Mouse (Mus musculus) midbrain, embryonic 13.5 days (tissue): ENCODE measurements at regions not wholly inside any gene's neighbourhood (a gene's known extent, or its start where the extent isn't known, plus 50 kb on each side); places are given as distances from the start of the nearest gene placed in this dataset.
"Not testable (repeated sequence)": the region's sequence is repeated elsewhere in the genome, so short reads cannot be mapped to it uniquely, and the experiment has no call there.

Experiments used
- ATAC-seq: fragments of 200-750 bp; cut with Nextera tagmentation; 2 replicates; pipeline ENCODE4 v1.8.0; 2017; ENCODE audit warnings: mild to moderate bottlenecking, moderate TSS enrichment, moderate library complexity
- H3K27ac ChIP-seq: fragments of 300-500 bp; sonication (generic); 2 replicates; pipeline ENCODE4 v1.5.1; 2015; ENCODE audit warnings: inconsistent platforms, mild to moderate bottlenecking, moderate library complexity
- H3K27me3 ChIP-seq: fragments of 300-500 bp; sonication (generic); 2 replicates; pipeline ENCODE4 v1.6.1; 2015; ENCODE audit warnings: mild to moderate bottlenecking, inconsistent platforms
- H3K36me3 ChIP-seq: fragments of 300-500 bp; sonication (generic); 2 replicates; pipeline ENCODE4 v1.6.1; 2015; ENCODE audit warnings: mild to moderate bottlenecking, inconsistent platforms
- H3K4me1 ChIP-seq: fragments of 300-500 bp; sonication (generic); replicated peaks from 2 replicates; pipeline ENCODE4 v1.6.1; 2015; ENCODE audit warnings: inconsistent platforms
- H3K4me2 ChIP-seq: fragments of 300-500 bp; sonication (generic); replicated peaks from 2 replicates; pipeline ENCODE4 v1.6.1; 2015; ENCODE audit warnings: moderate library complexity, mild to moderate bottlenecking, inconsistent platforms
- H3K4me3 ChIP-seq: fragments of 300-500 bp; sonication (generic); replicated peaks from 2 replicates; pipeline ENCODE4 v1.5.1; 2015; ENCODE audit warnings: mild to moderate bottlenecking, inconsistent platforms
- H3K9ac ChIP-seq: fragments of 300-500 bp; sonication (generic); replicated peaks from 2 replicates; pipeline ENCODE4 v1.6.1; 2015; ENCODE audit warnings: mild to moderate bottlenecking, inconsistent platforms
- H3K9me3 ChIP-seq: fragments of 300-500 bp; sonication (generic); 2 replicates; pipeline ENCODE4 v1.6.1; 2016; ENCODE audit warnings: mild to moderate bottlenecking, inconsistent platforms
- WGBS: fragments of 180-500 bp; shearing (Covaris S2); methylation state at CpG from one replicate; pipeline ENCODE4 v1.1.7; 2015; 5-methylcytosine and 5-hydroxymethylcytosine counted together

DNA sequence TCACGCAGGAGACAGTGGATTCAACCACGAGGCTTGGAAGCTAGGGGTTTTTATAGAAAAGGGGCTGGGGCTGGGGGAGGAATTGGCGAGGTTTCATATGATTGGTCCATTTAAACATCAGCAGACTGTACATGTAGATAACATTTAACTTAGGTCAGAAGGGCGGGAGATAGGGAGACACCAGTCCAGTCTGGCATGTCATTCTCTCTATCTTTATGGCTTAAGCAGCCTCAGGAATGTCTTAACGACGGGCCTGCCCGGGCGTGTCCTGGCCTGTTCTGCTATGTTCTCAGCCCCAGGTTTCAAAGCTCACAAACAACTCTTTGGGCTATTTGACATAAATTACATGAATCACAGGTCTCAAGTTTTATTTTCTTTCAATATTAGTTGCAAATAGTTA lies 910.6 kb downstream of the Abca13 start:
- H3K27me3 ChIP-seq, H3K36me3 ChIP-seq, H3K4me3 ChIP-seq, H3K9ac ChIP-seq, H3K4me2 ChIP-seq, H3K27ac ChIP-seq, H3K4me1 ChIP-seq, H3K9me3 ChIP-seq, ATAC-seq: not testable (repeated sequence)
- 87% methylated on average over 8 of the region's 8 CpGs for WGBS

DNA sequence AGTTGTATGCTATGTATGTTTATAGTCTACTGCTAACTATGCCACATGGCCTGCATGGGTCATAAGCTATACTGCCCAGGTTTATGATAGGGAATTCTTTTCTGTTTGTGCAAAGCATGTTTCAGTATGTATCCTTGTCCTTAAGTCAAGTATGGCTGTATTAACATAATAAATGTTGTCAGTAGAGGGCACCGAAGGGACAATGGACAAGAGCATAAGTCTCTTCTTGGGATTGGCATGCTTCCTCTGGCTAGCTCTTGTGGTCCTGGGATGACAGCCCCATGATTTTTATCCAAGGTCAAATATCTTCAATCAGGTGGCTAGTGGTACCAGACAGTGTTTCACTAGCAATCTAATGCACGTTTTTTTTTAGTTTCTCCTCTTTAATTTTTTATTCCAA lies 913.3 kb downstream of the Abca13 start:
- Histone ChIP-seq H3K9ac (no peak overlapping the region), H3K4me1 (no peaks in the 10 kb centered on the region), H3K4me3 (no peak overlapping the region), H3K36me3 (no peaks in the 10 kb centered on the region), H3K27me3 (no peaks in the 10 kb centered on the region), H3K4me2 (no peak overlapping the region), H3K27ac (no peak overlapping the region), H3K9me3 (no peaks in the 10 kb centered on the region)
- ATAC-seq, result no peak
- WGBS, result 88% methylated on average over 2 of the region's 2 CpGs

DNA sequence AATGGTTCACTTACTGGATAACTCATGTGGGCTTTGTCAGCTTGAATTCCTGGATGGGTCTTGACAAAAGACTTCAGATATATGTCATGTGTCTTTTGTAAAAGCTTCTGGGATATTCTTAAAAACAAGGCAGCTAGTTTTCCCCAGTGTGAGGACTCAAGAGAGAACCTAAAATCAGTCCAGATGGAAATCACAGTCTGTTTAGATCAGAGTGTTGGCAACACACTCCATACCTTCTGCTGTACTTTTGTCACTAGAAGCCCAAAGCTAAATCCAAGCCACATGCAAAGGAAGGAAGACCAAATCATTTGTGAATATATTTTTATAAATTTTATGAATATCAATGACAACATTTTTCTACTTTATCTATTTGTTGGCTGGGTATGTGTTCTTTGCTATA lies 950.4 kb downstream of the Abca13 start:
- no peaks in the 10 kb centered on the region for H3K9me3 ChIP-seq
- no peak overlapping the region for H3K9ac ChIP-seq
- H3K27ac ChIP-seq, result no peak overlapping the region
- no peaks in the 10 kb centered on the region for H3K36me3 ChIP-seq
- no peak for ATAC-seq
- H3K4me1 ChIP-seq, result no peaks in the 10 kb centered on the region
- H3K4me3 ChIP-seq, result no peak overlapping the region
- no peaks in the 10 kb centered on the region for H3K27me3 ChIP-seq
- H3K4me2 ChIP-seq, result no peak overlapping the region

DNA sequence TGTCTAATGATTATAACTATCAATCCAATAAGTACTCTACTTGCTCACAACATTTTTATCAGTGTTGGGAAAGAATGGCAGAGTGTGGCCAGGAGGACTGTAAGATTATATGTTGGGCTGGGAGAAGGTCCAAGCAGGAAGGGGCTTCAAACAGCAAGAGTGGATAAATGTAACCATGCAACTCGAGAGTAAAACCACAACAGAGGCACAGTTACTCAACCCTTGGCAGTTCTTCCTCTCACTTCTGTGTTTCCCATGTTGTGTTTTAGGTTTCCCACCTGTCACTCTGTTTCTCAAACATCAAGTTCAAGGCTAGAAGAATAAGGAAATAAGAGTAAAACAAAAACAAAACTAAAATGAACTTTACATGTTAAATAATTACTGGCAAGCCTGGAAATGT lies 957.4 kb downstream of the Abca13 start:
- no peak overlapping the region for H3K4me2 ChIP-seq
- no peaks in the 10 kb centered on the region for H3K4me1 ChIP-seq
- no peaks in the 10 kb centered on the region for H3K27me3 ChIP-seq
- no peak for ATAC-seq
- WGBS, result 69% methylated on average over 1 of the region's 1 CpGs
- no peaks in the 10 kb centered on the region for H3K36me3 ChIP-seq
- no peak overlapping the region for H3K9ac ChIP-seq
- H3K4me3 ChIP-seq, result no peak overlapping the region
- no peak overlapping the region for H3K27ac ChIP-seq
- H3K9me3 ChIP-seq, result no peaks in the 10 kb centered on the region

DNA sequence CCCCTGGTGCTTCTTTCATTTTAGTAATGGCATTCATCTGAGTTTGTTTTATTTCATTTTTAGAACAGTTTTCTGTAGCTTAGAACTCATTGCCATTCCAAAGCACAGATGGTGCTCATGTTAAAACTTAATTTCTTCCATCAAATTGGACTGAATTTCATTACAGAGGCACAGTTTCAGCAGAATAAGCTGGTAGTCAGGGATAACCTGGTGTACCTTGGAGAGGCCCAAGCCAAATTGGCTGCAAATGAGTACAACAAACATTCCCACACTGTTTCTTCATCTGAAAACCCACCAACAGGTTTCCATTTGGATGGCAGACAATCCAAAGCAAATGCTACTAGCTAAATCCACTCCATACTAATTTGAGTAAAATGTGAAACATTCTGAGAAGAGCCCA lies 960.2 kb upstream of the Vwc2 start:
- H3K4me3 ChIP-seq, result no peak overlapping the region
- H3K27ac ChIP-seq, result no peak overlapping the region
- H3K27me3 ChIP-seq, result no peaks in the 10 kb centered on the region
- H3K4me2 ChIP-seq, result no peak overlapping the region
- H3K36me3 ChIP-seq, result no peaks in the 10 kb centered on the region
- H3K9me3 ChIP-seq, result no peaks in the 10 kb centered on the region
- H3K4me1 ChIP-seq, result no peaks in the 10 kb centered on the region
- no peak overlapping the region for H3K9ac ChIP-seq
- no peak for ATAC-seq

DNA sequence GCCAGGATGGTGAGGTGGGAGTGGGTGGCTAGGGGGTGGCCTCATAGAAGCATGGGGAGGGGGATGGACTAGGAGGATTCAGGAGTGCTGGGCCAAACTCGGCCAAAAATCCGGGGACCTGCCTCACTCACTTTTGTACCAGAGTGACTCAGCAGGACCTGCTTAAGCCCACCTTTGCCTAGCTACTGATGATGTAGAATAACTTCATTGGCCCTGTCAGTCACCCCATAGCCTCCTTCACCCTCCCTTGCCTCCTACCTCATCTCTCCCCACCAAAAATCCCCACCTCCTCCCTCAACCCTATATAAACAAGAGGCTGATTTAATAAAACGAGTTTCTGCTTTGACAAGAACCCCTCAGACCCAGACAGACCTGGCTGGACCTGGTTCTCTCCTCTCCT lies 920.3 kb upstream of the Vwc2 start:
- no peaks in the 10 kb centered on the region for H3K36me3 ChIP-seq
- no peaks in the 10 kb centered on the region for H3K4me1 ChIP-seq
- no peak overlapping the region for H3K4me3 ChIP-seq
- no peak overlapping the region for H3K4me2 ChIP-seq
- H3K9me3 ChIP-seq, result no peaks in the 10 kb centered on the region
- ATAC-seq, result no peak
- WGBS, result 64% methylated on average over 3 of the region's 3 CpGs
- no peak overlapping the region for H3K9ac ChIP-seq
- no peak overlapping the region for H3K27ac ChIP-seq
- no peaks in the 10 kb centered on the region for H3K27me3 ChIP-seq

DNA sequence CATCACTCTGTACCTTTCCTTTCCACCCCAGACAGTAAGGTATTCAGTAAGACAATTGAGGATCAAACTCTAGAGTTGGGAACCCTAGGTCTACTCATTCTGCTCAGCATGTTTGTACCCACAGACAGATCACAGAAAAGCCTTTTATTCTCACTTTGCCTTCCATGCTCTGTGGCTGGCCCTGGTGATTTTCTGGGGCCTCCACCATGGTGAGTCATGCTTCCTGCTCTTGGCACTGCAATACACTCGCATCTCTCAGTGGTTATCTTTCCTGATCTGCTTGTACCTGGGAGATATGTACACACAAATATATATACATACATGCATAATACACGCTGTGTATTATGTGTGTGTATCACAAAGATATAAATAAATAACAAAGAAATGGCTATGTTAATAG lies 919.2 kb upstream of the Vwc2 start:
- H3K27me3 ChIP-seq, result no peaks in the 10 kb centered on the region

DNA sequence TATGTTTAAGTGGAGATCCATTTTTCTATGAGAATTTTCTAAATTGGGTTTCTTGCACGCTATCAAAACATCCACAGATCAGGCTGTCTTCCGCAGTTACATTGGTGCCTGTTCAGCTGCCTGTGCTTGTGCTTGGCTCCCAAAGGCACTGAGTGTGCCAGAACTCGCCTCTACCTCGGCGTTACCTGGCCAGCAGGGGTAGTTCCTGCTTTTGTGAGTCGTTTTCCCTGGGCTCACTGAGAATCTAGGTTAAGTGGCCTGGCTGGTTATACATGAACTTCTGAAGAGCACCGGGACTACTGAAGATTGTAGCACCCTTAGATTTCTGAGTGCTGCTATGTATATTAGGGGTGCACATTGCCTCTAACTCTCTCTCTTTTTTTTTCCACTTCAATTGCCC lies 913.0 kb upstream of the Vwc2 start:
- Histone ChIP-seq H3K9me3 (no peaks in the 10 kb centered on the region), H3K4me2 (no peak overlapping the region), H3K4me3 (no peak overlapping the region), H3K27me3 (no peaks in the 10 kb centered on the region), H3K4me1 (no peaks in the 10 kb centered on the region), H3K9ac (no peak overlapping the region), H3K27ac (no peak overlapping the region), H3K36me3 (no peaks in the 10 kb centered on the region)
- 86% methylated on average over 7 of the region's 7 CpGs for WGBS
- ATAC-seq, result no peak

More for the DNA sequence above, 919.2 kb upstream of the Vwc2 start:
- Histone ChIP-seq H3K4me1 (no peaks in the 10 kb centered on the region), H3K4me2 (no peak overlapping the region), H3K4me3 (no peak overlapping the region), H3K9ac (no peak overlapping the region), H3K36me3 (no peaks in the 10 kb centered on the region), H3K9me3 (no peaks in the 10 kb centered on the region), H3K27ac (no peak overlapping the region)
- 86% methylated on average over 2 of the region's 2 CpGs for WGBS
- no peak for ATAC-seq

DNA sequence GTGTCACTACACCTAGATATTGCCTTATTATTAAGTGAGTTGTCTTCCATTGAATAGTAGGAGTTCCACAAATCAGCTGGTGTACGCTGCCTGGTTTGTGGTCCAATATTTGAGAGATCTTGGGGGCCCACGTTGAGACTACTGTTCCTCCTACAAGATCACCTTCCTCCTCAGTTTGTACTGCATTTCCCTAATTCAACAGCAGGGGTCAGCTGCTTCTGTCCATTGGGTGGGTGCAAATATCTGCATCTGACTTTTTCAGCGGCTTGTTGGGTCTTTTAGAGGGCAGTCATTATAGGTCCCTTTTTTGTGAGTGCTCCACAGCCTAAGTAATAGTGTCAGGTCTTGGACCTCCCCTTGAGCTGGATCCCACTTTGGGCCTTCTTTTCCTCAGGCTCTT lies 908.8 kb upstream of the Vwc2 start:
- H3K4me2 ChIP-seq, result no peak overlapping the region
- H3K9ac ChIP-seq, result no peak overlapping the region
- no peaks in the 10 kb centered on the region for H3K36me3 ChIP-seq
- no peak overlapping the region for H3K4me3 ChIP-seq
- H3K4me1 ChIP-seq, result no peaks in the 10 kb centered on the region
- no peak overlapping the region for H3K27ac ChIP-seq
- ATAC-seq, result no peak
- no peaks in the 10 kb centered on the region for H3K9me3 ChIP-seq
- WGBS, result 82% methylated on average over 3 of the region's 3 CpGs
- no peaks in the 10 kb centered on the region for H3K27me3 ChIP-seq
